24 mouse cellular contexts compared by ENCODE assay signal in the genomic region with DNA sequence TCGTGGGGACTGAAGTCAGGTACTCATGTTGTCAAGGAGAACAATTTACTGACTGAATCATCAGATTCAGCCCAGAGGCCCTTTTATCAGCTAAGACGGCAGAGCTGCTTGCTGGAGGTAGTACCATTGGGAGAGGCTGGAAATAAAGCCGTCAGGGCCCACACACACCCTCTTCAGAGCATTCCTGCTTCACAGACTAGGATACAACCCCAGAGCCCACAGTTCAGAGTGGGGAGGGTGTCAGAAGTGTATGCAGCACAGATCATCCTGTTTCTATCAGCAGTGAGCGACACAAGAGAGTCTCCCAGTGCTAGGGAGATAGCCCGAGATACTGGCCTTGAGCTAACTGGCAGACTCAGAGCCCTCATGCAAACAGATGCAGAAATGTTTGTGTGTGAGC. TPM values are rescaled to one million over a fixed set of nuclear protein-coding genes. Genes with fewer than 3 reads are reported as not detected.
A peak's percentile ranks its signal among the peaks of the same experiment; 100 is the strongest.
DNase-seq lines count a peak whose midpoint lies in the region; ATAC-seq lines count a peak whose summit lies in the region.
"Had no signal": no experiment of that assay in that cellular context is flagged by ENCODE, and none has a peak within 500 bp of the region (broad histone marks: within the 10 kb centered on the region; RNA-seq: fewer than 3 reads in every experiment).

No protein-coding gene starts in this region.

- H3K27me3 ChIP-seq in heart, embryonic 10.5 days (ENCODE audit: insufficient read depth, poor library complexity, severe bottlenecking): no peaks in the 10 kb centered on the region
- peaks cover 21% of the 10 kb centered on the region for H3K27me3 ChIP-seq in hindbrain, embryonic 10.5 days (ENCODE audit: insufficient read depth, poor library complexity, severe bottlenecking)
- H3K27me3 ChIP-seq in hindbrain, embryonic 12.5 days: peaks cover 6% of the 10 kb centered on the region
- no peaks in the 10 kb centered on the region for H3K27me3 ChIP-seq in neural tube, embryonic 15.5 days (replicated peaks)
- H3K27me3 ChIP-seq: limb, embryonic 15.5 days; liver, embryonic 15.5 days had no signal

- DNase-seq in adrenal gland, adult (ENCODE audit: inconsistent age in 2 of 2, low spot score in 1 of 2): peak; percentile 48 to 78
- no peak for DNase-seq in adrenal gland, postnatal 4 days (ENCODE audit: low spot score in 2 of 2)
- DNase-seq in heart, embryonic 10.5 days (ENCODE audit: low spot score): no peak
- no peak for DNase-seq in heart, adult 9 months (ENCODE audit: low spot score in 2 of 2)
- DNase-seq in hindbrain, embryonic 10.5 days (ENCODE audit: low spot score): no peak
- DNase-seq in frontal cortex, postnatal 10 days (ENCODE audit: low spot score in 2 of 2): no peak
- DNase-seq: cerebellum, adult 8-10 months; kidney, adult 11 months; layer of hippocampus, postnatal 36 days; thymus, adult 2 months had no signal

- no peak for ATAC-seq in hindbrain, embryonic 12.5 days (ENCODE audit: low FRiP score)
- no peak for ATAC-seq in neural tube, embryonic 15.5 days (ENCODE audit: low FRiP score)
- ATAC-seq: forebrain, embryonic 16.5 days; lung, postnatal 0 days had no signal

- H3K9me3 ChIP-seq in heart, embryonic 10.5 days: no peaks in the 10 kb centered on the region; the same call in 1 of the 2 replicates
- no peaks in the 10 kb centered on the region for H3K9me3 ChIP-seq in hindbrain, embryonic 10.5 days
- 0 out of 2 replicates have a peak, but pooled peaks cover 3% of the 10 kb centered on the region for H3K9me3 ChIP-seq in hindbrain, embryonic 12.5 days (replicated peaks)
- H3K9me3 ChIP-seq in neural tube, embryonic 15.5 days (replicated peaks): no peaks in the 10 kb centered on the region
- H3K9me3 ChIP-seq: hindbrain, embryonic 13.5 days; limb, embryonic 15.5 days; liver, embryonic 15.5 days; midbrain, embryonic 12.5 days; neural tube, embryonic 13.5 days had no signal

- 32% methylated on average over 5 of the region's 5 CpGs for WGBS in heart, embryonic 10.5 days
- WGBS in hindbrain, embryonic 10.5 days: 72% methylated on average over 5 of the region's 5 CpGs
- 63% methylated on average over 5 of the region's 5 CpGs for WGBS in hindbrain, embryonic 12.5 days
- WGBS in neural tube, embryonic 15.5 days: 52% methylated on average over 5 of the region's 5 CpGs

- H3K4me1 ChIP-seq in heart, embryonic 10.5 days: peaks cover 44% of the 10 kb centered on the region
- H3K4me1 ChIP-seq in hindbrain, embryonic 10.5 days (replicated peaks): peaks cover 30% of the 10 kb centered on the region
- H3K4me1 ChIP-seq in hindbrain, embryonic 12.5 days: peaks cover 25% of the 10 kb centered on the region
- H3K4me1 ChIP-seq in neural tube, embryonic 15.5 days: peaks cover 24% of the 10 kb centered on the region

- H3K4me3 ChIP-seq in heart, embryonic 10.5 days: no peak overlapping the region
- H3K4me3 ChIP-seq in hindbrain, embryonic 10.5 days: no peak overlapping the region
- H3K4me3 ChIP-seq in hindbrain, embryonic 12.5 days: no peak overlapping the region
- H3K4me3 ChIP-seq in neural tube, embryonic 15.5 days (replicated peaks): no peak overlapping the region
- H3K4me3 ChIP-seq: erythroblast, embryonic 14.5 days; hindbrain, embryonic 13.5 days; layer of hippocampus, adult 2 months; limb, embryonic 15.5 days; liver, embryonic 15.5 days; midbrain, embryonic 12.5 days; neural tube, embryonic 13.5 days had no signal

- H3K4me2 ChIP-seq in hindbrain, embryonic 12.5 days (replicated peaks): no peak overlapping the region
- no peak overlapping the region for H3K4me2 ChIP-seq in neural tube, embryonic 15.5 days
- H3K4me2 ChIP-seq: hindbrain, embryonic 13.5 days; limb, embryonic 15.5 days; liver, embryonic 15.5 days; midbrain, embryonic 12.5 days; neural tube, embryonic 13.5 days had no signal

- 0 out of 2 replicates have a peak overlapping the region, but pooled peaks have one; percentile 17 for H3K27ac ChIP-seq in heart, embryonic 10.5 days
- peak overlapping the region; percentile 40; the same call in 1 of the 2 replicates for H3K27ac ChIP-seq in hindbrain, embryonic 10.5 days
- H3K27ac ChIP-seq in hindbrain, embryonic 12.5 days: no peak overlapping the region
- no peak overlapping the region for H3K27ac ChIP-seq in neural tube, embryonic 15.5 days (replicated peaks)
- H3K27ac ChIP-seq: hindbrain, embryonic 13.5 days; layer of hippocampus, adult 2 months; limb, embryonic 15.5 days; liver, embryonic 15.5 days; midbrain, embryonic 12.5 days; neural tube, embryonic 13.5 days had no signal

- H3K9ac ChIP-seq in hindbrain, embryonic 12.5 days: no peak overlapping the region
- 0 out of 2 replicates have a peak overlapping the region, but pooled peaks have one; percentile 20 for H3K9ac ChIP-seq in neural tube, embryonic 15.5 days (replicated peaks)
- H3K9ac ChIP-seq: hindbrain, embryonic 13.5 days; limb, embryonic 15.5 days; liver, embryonic 15.5 days; midbrain, embryonic 12.5 days; neural tube, embryonic 13.5 days had no signal

- H3K36me3 ChIP-seq in heart, embryonic 10.5 days: no peaks in the 10 kb centered on the region
- no peaks in the 10 kb centered on the region for H3K36me3 ChIP-seq in hindbrain, embryonic 10.5 days
- H3K36me3 ChIP-seq in hindbrain, embryonic 12.5 days: no peaks in the 10 kb centered on the region
- H3K36me3 ChIP-seq in neural tube, embryonic 15.5 days: no peaks in the 10 kb centered on the region
- H3K36me3 ChIP-seq: hindbrain, embryonic 13.5 days; limb, embryonic 15.5 days; liver, embryonic 15.5 days; midbrain, embryonic 12.5 days; neural tube, embryonic 13.5 days had no signal

RNA-seq across cellular contexts. Expression of a gene that starts 4.1 kb away (rescaled TPM):
- total RNA-seq in adrenal gland, postnatal 4 days (2021): 10 to 100 TPM; 49.0 to 51.9 TPM
- 51.3 and 55.3 TPM in 2 replicates for polyA plus RNA-seq in heart, embryonic 10.5 days (2016; fragmentation: Nextera tagmentation; extraction: Ambion mirVana)
- 26.3 and 28.3 TPM in 2 replicates for polyA plus RNA-seq in hindbrain, embryonic 10.5 days (2016; fragmentation: Nextera tagmentation; extraction: Ambion mirVana)
- polyA plus RNA-seq in hindbrain, embryonic 12.5 days (2016; fragmentation: Nextera tagmentation; extraction: Ambion mirVana): 26.5 and 28.1 TPM in 2 replicates
- 37.4 and 38.9 TPM in 2 replicates for polyA plus RNA-seq in neural tube, embryonic 15.5 days (2015; fragmentation: Nextera tagmentation; extraction: Ambion mirVana)

RNA-seq across cellular contexts. Expression of a gene that starts 32.7 kb away (rescaled TPM):
- 10 to 100 TPM; 48.9 to 62.7 TPM for total RNA-seq in adrenal gland, postnatal 4 days (2021)
- 52.7 and 64.6 TPM in 2 replicates for polyA plus RNA-seq in heart, embryonic 10.5 days (2016; fragmentation: Nextera tagmentation; extraction: Ambion mirVana)
- polyA plus RNA-seq in hindbrain, embryonic 10.5 days (2016; fragmentation: Nextera tagmentation; extraction: Ambion mirVana): 25.8 and 27.4 TPM in 2 replicates
- polyA plus RNA-seq in hindbrain, embryonic 12.5 days (2016; fragmentation: Nextera tagmentation; extraction: Ambion mirVana): 34.8 and 36.8 TPM in 2 replicates
- 44.6 and 45.5 TPM in 2 replicates for polyA plus RNA-seq in neural tube, embryonic 15.5 days (2015; fragmentation: Nextera tagmentation; extraction: Ambion mirVana)

RNA-seq across cellular contexts. Expression of a gene that starts 35.3 kb away (rescaled TPM):
- total RNA-seq in adrenal gland, postnatal 4 days (2021): 10 to 100 TPM; 10.1 to 10.5 TPM
- 0.89 TPM in 2 replicates for polyA plus RNA-seq in heart, embryonic 10.5 days (2016; fragmentation: Nextera tagmentation; extraction: Ambion mirVana)
- 4.5 and 8.5 TPM in 2 replicates for polyA plus RNA-seq in hindbrain, embryonic 10.5 days (2016; fragmentation: Nextera tagmentation; extraction: Ambion mirVana)
- 16.0 and 16.2 TPM in 2 replicates for polyA plus RNA-seq in hindbrain, embryonic 12.5 days (2016; fragmentation: Nextera tagmentation; extraction: Ambion mirVana)
- 16.0 and 19.0 TPM in 2 replicates for polyA plus RNA-seq in neural tube, embryonic 15.5 days (2015; fragmentation: Nextera tagmentation; extraction: Ambion mirVana)
- total RNA-seq: common myeloid progenitor, adult 5-6 weeks; granulocyte monocyte progenitor cell, adult 5-6 weeks; monocyte, adult 5-6 weeks had no signal
- polyA plus RNA-seq: erythroblast, embryonic 14.5 days had no signal

Comparison
In these comparisons a context has a peak if more than half of its experiments do, and no peak if none do; other contexts are left out.
1. DNase-seq: peak in adrenal gland, adult (2 of 2); none in adrenal gland, postnatal 4 days (0 of 2), heart, embryonic 10.5 days (single experiment), heart, adult 9 months (0 of 2), hindbrain, embryonic 10.5 days (single experiment) and frontal cortex, postnatal 10 days (0 of 2).
2. H3K27ac ChIP-seq: peak in heart, embryonic 10.5 days (single experiment) and hindbrain, embryonic 10.5 days (single experiment); none in hindbrain, embryonic 12.5 days (single experiment) and neural tube, embryonic 15.5 days (single experiment).